Mouse (Mus musculus) kidney, adult 2 months (tissue): ENCODE measurements around the gene Mapk8ip2. TPM values are rescaled to one million over a fixed set of nuclear protein-coding genes. Genes with fewer than 3 reads are reported as not detected.

Experiments used
- DNase-seq: peaks from one replicate; pipeline ENCODE4 v3.0.0; 2021
- H3K27ac ChIP-seq: fragments of 200-500 bp; 2 replicates; pipeline ENCODE4 v1.5.1; 2012; ENCODE audit warnings: low read depth, low read length, control low read depth, inconsistent platforms; ENCODE audit not compliant: insufficient read depth
- H3K27me3 ChIP-seq: fragments of 200-500 bp; replicated peaks from 2 replicates; pipeline ENCODE4 v1.6.1; 2012; ENCODE audit warnings: mild to moderate bottlenecking, moderate library complexity, low read length, inconsistent platforms; ENCODE audit not compliant: control insufficient read depth, insufficient read depth
- H3K36me3 ChIP-seq: fragments of 200-500 bp; 2 replicates; pipeline ENCODE4 v1.6.1; 2012; ENCODE audit warnings: mild to moderate bottlenecking, moderate library complexity, low read length, inconsistent platforms; ENCODE audit not compliant: control insufficient read depth, insufficient read depth
- H3K4me1 ChIP-seq: fragments of 200-500 bp; 2 replicates; pipeline ENCODE4 v1.6.1; 2011; ENCODE audit warnings: low read length; ENCODE audit not compliant: control insufficient read depth, insufficient read depth
- H3K4me3 ChIP-seq: fragments of 200-500 bp; 2 replicates; pipeline ENCODE4 v1.5.1; 2011; ENCODE audit warnings: mild to moderate bottlenecking, low read depth, low read length, control low read depth; ENCODE audit not compliant: insufficient read depth
- CTCF ChIP-seq: fragments of 200-500 bp; conservative IDR thresholded peaks from 2 replicates; pipeline ENCODE4 v1.5.1; 2011; ENCODE audit warnings: low read depth, mild to moderate bottlenecking, control low read depth, low read length, moderate library complexity, mixed read lengths; ENCODE audit not compliant: insufficient read depth, insufficient read length
- POLR2A ChIP-seq: fragments of 200-500 bp; IDR thresholded peaks from one replicate; pipeline ENCODE4 v1.6.1; 2011; ENCODE audit warnings: low read depth, low read length, control low read depth
- WGBS: fragments of 180-500 bp; shearing (Covaris S2); methylation state at CpG from one replicate; pipeline ENCODE4 v1.1.7; 2018; 5-methylcytosine and 5-hydroxymethylcytosine counted together
- polyA plus RNA-seq: library from polyadenylated mRNA; depleted of rRNA; stranded (reverse); fragments of >200 nt; gene quantifications from 2 replicates; pipeline ENCODE4 v1.2.3, GENCODE M21; 2012

Gene Mapk8ip2
- polyA plus RNA-seq, 1 experiment, result 0.59 TPM

DNA sequence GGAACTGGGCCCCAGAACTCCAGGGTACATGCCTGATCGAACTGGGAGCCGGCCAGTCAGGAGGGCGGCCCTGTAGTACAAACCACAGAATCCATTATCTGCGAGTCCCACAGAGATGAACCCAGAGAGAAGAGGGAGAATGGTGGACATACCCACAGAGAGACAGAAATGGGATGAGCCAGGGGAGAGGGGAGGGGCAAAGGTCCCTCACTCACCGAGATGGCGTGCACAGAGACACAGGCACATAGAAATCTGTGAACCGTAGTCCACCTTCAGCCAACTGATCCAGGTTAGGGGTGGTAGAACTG, 21.5 kb downstream of the Mapk8ip2 start:
- no peak for TF ChIP-seq POLR2A
- TF ChIP-seq CTCF, result no peak
- Histone ChIP-seq H3K4me3 (no peak overlapping the region), H3K27me3 (no peaks in the 10 kb centered on the region), H3K27ac (no peak overlapping the region), H3K4me1 (peaks cover under 1% of the 10 kb centered on the region; the same call in 1 of the 2 replicates), H3K36me3 (no peaks in the 10 kb centered on the region)
- 92% methylated on average over 7 of the region's 7 CpGs for WGBS
- DNase-seq, result no peak

DNA sequence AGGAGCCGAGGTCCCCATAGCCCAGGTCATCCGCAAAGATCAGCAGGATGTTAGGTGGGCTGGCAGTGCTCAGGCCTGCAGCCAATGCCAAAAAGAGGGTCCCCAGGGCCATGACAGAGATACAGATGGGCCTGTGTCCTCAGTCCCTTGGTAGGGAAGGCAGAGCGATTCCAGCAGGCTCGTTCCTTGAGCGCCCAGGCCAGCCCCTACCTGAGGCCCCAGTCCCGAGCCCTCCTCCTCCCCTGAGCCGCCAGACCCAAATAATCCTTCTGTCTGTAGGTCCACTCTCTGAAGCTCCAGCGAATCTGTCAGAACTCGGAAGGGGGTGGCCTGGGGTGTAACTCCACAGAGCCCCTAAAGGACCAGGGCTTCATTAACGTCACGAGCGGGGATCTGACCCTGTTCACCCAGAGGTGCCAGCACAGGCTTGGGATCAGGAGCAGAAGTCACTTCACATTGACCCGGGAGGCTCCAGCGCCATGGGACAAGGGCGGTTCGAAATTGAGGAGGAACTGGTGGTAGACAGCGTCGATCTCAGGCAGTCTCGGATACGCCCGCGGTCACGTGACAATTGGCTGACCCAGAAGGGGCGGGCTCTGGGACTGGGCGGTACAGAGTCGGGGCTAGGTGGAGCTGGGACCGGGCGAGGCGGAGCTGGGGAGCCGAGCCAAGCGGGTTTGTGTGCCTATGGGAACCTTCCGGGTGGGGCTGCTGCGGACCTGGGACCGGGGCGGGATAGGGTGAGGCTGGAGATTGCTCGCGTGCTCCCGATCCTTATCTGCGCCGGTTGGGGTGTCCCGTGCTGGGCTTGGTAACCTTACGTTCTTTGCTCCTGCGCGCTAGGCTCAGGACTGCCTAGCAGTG, 22.1 kb downstream of the Mapk8ip2 start:
- H3K27ac ChIP-seq, result peak overlapping the region; percentile 47
- no peaks in the 10 kb centered on the region for H3K36me3 ChIP-seq
- peaks cover 5% of the 10 kb centered on the region; the same call in 1 of the 2 replicates for H3K4me1 ChIP-seq
- TF ChIP-seq POLR2A (no peak), CTCF (no peak)
- no peaks in the 10 kb centered on the region for H3K27me3 ChIP-seq
- peak; percentile 97 for DNase-seq
- peak overlapping the region; percentile 57 for H3K4me3 ChIP-seq
- WGBS, result 9% methylated on average over 44 of the region's 44 CpGs

DNA sequence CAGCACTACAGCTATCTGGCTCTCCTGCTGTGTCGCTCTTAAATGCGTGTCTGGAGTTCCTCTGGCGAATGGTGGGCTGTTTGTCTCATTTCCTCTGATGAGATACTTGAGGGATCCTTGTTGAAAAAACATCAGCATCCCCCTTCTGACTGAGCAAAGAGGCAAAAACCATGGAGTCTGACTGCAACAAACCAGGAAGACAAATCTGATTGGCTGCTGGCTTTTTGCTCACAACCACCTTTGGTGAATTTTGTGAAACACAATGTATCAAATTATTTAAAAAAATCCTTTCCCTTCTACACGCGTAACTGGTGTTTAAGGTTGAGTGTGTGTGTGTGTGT, 22.7 kb downstream of the Mapk8ip2 start:
- 9% methylated on average over 5 of the region's 5 CpGs for WGBS
- Histone ChIP-seq H3K27ac (peak overlapping the region; percentile 47), H3K4me1 (peaks cover 6% of the 10 kb centered on the region; the same call in 1 of the 2 replicates), H3K4me3 (peak overlapping the region; percentile 57), H3K36me3 (no peaks in the 10 kb centered on the region), H3K27me3 (no peaks in the 10 kb centered on the region)
- TF ChIP-seq CTCF (no peak), POLR2A (no peak)
- no peak for DNase-seq

DNA sequence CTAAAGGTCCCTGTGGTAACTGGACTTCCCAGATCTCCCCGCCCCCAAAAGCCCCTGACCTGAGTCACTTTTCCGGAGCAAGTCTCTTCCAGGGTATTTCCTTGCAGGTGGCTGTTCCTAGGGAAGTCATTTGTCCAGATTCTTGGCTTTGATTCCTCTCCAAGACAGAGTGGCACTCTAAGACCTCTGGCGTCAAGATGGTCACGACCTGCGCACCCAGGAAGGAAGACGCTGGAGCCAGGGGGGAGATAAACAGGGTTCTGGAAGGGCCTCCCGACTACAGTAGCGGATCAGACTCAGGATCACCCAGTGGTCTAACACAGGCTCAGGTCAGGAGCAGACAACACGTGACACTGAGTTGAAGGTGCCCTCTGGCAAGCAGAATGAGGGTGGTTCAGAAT, 23.4 kb downstream of the Mapk8ip2 start, which contains the start of gene Arsa:
Gene Arsa (minus strand): TSS at position 335 of the 401 bp plus-strand sequence.
- DNase-seq, result peak; percentile 81
- H3K4me1 ChIP-seq, result peaks cover 6% of the 10 kb centered on the region; the same call in 1 of the 2 replicates
- no peak for TF ChIP-seq POLR2A
- no peak for TF ChIP-seq CTCF
- no peaks in the 10 kb centered on the region for H3K27me3 ChIP-seq
- peak within 1 kb of the TSS; percentile 57 for H3K4me3 ChIP-seq
- H3K36me3 ChIP-seq, result no peaks in the 10 kb centered on the region
- WGBS, result 42% methylated on average over 9 of the region's 9 CpGs
- H3K27ac ChIP-seq, result peak within 1 kb of the TSS; percentile 54

DNA sequence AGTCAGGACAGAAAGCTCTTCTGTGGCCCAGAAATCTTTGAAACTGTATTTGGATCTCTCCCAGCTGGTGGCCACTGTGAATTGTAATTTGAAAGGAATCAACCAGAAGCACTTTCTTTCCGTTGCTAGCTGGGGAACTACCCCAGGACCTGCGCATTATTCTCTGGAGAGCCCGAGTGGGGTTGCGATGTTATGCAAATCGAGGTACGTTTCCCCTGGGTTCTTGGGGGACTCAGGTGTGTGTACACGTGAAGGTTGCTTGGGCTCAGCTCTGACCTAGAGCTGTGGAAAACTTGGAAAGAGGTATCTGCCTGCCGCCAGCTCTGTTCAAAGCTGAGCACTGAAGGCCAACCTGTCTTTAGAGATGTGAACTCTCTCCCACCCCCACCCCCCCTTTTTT, 24.1 kb downstream of the Mapk8ip2 start:
- peak; percentile 23 for DNase-seq
- Histone ChIP-seq H3K27ac (peak overlapping the region; percentile 54), H3K36me3 (no peaks in the 10 kb centered on the region), H3K4me1 (peaks cover 6% of the 10 kb centered on the region; the same call in 1 of the 2 replicates), H3K4me3 (no peak overlapping the region), H3K27me3 (no peaks in the 10 kb centered on the region)
- no peak for TF ChIP-seq CTCF
- no peak for TF ChIP-seq POLR2A
- 61% methylated on average over 8 of the region's 8 CpGs for WGBS

DNA sequence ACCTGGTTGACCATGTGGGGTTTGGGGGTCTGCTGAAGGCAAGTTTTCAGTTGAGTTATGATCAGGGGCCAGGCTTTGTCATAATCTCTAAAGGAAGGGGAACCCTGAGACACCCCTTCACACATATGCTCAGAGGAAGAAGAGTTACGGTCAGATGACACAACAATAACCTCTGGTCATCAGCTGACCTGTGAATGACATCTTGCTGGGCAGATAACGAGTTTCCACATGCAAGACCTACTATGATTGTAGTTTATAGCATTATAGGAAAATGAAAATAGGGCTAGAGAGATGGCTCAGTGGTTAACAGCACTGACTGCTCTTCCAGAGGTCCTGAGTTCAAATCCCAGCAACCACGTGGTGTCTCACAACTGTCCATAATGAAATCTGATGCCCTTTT, 24.9 kb downstream of the Mapk8ip2 start:
- Histone ChIP-seq H3K36me3 (no peaks in the 10 kb centered on the region), H3K27me3 (no peaks in the 10 kb centered on the region), H3K4me3 (no peak overlapping the region), H3K27ac (peak overlapping the region; percentile 4; the same call in 1 of the 2 replicates), H3K4me1 (peaks cover 6% of the 10 kb centered on the region; the same call in 1 of the 2 replicates)
- TF ChIP-seq POLR2A (no peak), CTCF (no peak)
- 82% methylated on average over 3 of the region's 3 CpGs for whole genome bisulfite sequencing
- DNase-seq, result no peak

DNA sequence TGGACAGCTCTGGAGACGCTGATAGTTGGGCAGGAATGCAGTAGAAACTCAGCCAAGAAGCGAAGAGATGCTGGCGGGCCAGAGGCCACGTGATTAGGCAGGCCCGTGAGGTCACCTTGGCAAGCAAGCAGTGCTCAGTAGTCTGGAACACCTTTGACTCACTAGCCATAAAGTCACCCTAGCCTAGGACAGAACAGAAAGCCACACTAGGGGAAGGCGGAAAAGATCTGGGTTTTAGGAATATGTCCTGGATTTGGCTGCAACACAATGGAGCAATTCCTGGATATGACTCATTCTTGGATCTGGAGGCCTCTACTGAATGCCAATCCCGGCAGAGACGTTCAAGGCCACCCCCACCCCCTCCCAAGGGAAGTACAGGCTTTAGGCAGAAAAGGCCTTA, 26.9 kb downstream of the Mapk8ip2 start:
- 25% methylated on average over 8 of the region's 8 CpGs for WGBS
- TF ChIP-seq CTCF (no peak), POLR2A (no peak)
- peak overlapping the region; percentile 67 for H3K27ac ChIP-seq
- no peak overlapping the region for H3K4me3 ChIP-seq
- H3K27me3 ChIP-seq, result no peaks in the 10 kb centered on the region
- no peaks in the 10 kb centered on the region for H3K36me3 ChIP-seq
- H3K4me1 ChIP-seq, result peaks cover 6% of the 10 kb centered on the region; the same call in 1 of the 2 replicates
- peak; percentile 93 for DNase-seq
